Mouse (Mus musculus) heart, adult 2 months (tissue): Measurements from ENCODE around the gene Pde4d. TPM values are rescaled to one million over a fixed set of nuclear protein-coding genes. Genes with fewer than 3 reads are reported as not detected.

ENCODE experiments used
- DNase-seq, 2 experiments: peaks; one replicate each; pipeline ENCODE4 v3.0.0; 2021
- H3K27ac ChIP-seq: fragments of 200-600 bp; 2 replicates; pipeline ENCODE4 v1.8.1; 2022
- H3K27me3 ChIP-seq: fragments of 200-500 bp; 2 replicates; pipeline ENCODE4 v1.6.1; 2012; ENCODE audit warnings: mild to moderate bottlenecking, low read length, inconsistent platforms, mixed read lengths; ENCODE audit not compliant: control insufficient read depth, insufficient read depth
- H3K36me3 ChIP-seq: fragments of 200-500 bp; 2 replicates; pipeline ENCODE4 v1.6.1; 2012; ENCODE audit warnings: low read length, inconsistent platforms; ENCODE audit not compliant: control insufficient read depth, insufficient read depth
- H3K4me1 ChIP-seq: fragments of 200-500 bp; 2 replicates; pipeline ENCODE4 v1.6.1; 2011; ENCODE audit warnings: low read length; ENCODE audit not compliant: control insufficient read depth, insufficient read depth
- H3K4me3 ChIP-seq: fragments of 200-600 bp; 2 replicates; pipeline ENCODE4 v1.8.1; 2022
- H3K79me2 ChIP-seq: fragments of 200-500 bp; replicated peaks from 2 replicates; pipeline ENCODE4 v1.6.1; 2012; ENCODE audit warnings: mild to moderate bottlenecking, inconsistent platforms, low read length, moderate library complexity, mixed read lengths; ENCODE audit not compliant: control insufficient read depth, insufficient read depth
- H3K9ac ChIP-seq: fragments of 200-500 bp; 2 replicates; pipeline ENCODE4 v1.6.1; 2012; ENCODE audit warnings: low read depth, mild to moderate bottlenecking, control low read depth, inconsistent platforms, low read length, mixed read lengths
- CTCF ChIP-seq: fragments of 200-600 bp; IDR thresholded peaks from 2 replicates; pipeline ENCODE4 v1.8.1; 2022; ENCODE audit warnings: antibody characterized with exemption, mild to moderate bottlenecking, moderate library complexity
- EP300 ChIP-seq: fragments of 200-500 bp; IDR thresholded peaks from 2 replicates; pipeline ENCODE4 v1.6.1; 2011; ENCODE audit warnings: low read depth, low read length, control low read depth; ENCODE audit not compliant: insufficient read depth
- POLR2A ChIP-seq: fragments of 200-500 bp; IDR thresholded peaks from 2 replicates; pipeline ENCODE4 v1.6.1; 2011; ENCODE audit warnings: mild to moderate bottlenecking, low read depth, low read length, control low read depth; ENCODE audit not compliant: insufficient read depth
- WGBS: fragments of 180-500 bp; shearing (Covaris S2); methylation state at CpG from one replicate; pipeline ENCODE4 v1.1.7; 2018; 5-methylcytosine and 5-hydroxymethylcytosine counted together
- intact Hi-C: fragments of 180-260 bp; cut with DNase I; formaldehyde crosslinking; loops from one replicate; pipeline ENCODE4 v1.15.1; 2025
- polyA plus RNA-seq: library from polyadenylated mRNA; depleted of rRNA; stranded (reverse); fragments of >200 nt; gene quantifications from 2 replicates; pipeline ENCODE4 v1.2.3, GENCODE M21; 2012
- total RNA-seq, 2 experiments: library from RNA; stranded (reverse); gene quantifications; 2 replicates each; pipeline ENCODE4 v1.2.3; 2021

Gene Pde4d
- total and polyA plus RNA-seq, 3 experiments: 11.5 to 40.1 (median 38.1) TPM

- Histone ChIP-seq H3K4me1 (0 out of 2 replicates have a peak, but pooled peaks cover 1% of the 10 kb centered on the region), H3K27me3 (no peaks in the 10 kb centered on the region), H3K4me3 (peak overlapping the region; percentile 44), H3K36me3 (no peaks in the 10 kb centered on the region), H3K27ac (peak overlapping the region; percentile 47), H3K9ac (peak overlapping the region; percentile 19), H3K79me2 (no peaks in the 10 kb centered on the region)
- no peak for DNase-seq
- no peak for TF ChIP-seq EP300
- peak; percentile 92 for TF ChIP-seq CTCF
- 14% methylated on average over 8 of the region's 8 CpGs for WGBS
- intact Hi-C loops: loop anchor here (1.0 to 2.0 kb wide), 4 partner anchors 114 to 380 kb away; no protein-coding TSS in a partner anchor
These were observed 779.3 kb downstream of the Pde4d start for GRCm38 (mm10) chr13:109228967-109229617.

- H3K79me2 ChIP-seq: no peaks in the 10 kb centered on the region
- H3K27me3 ChIP-seq: no peaks in the 10 kb centered on the region
- H3K4me1 ChIP-seq: 0 out of 2 replicates have a peak, but pooled peaks cover 1% of the 10 kb centered on the region
- peak overlapping the region; percentile 19 for H3K9ac ChIP-seq
- TF ChIP-seq EP300: no peak
- TF ChIP-seq POLR2A: no peak
- TF ChIP-seq CTCF: no peak
- peak in 1 of 2 experiments; percentile 25 for DNase-seq
- H3K36me3 ChIP-seq: no peaks in the 10 kb centered on the region
- peak overlapping the region; percentile 47 for H3K27ac ChIP-seq
- WGBS: 22% methylated on average over 17 of the region's 17 CpGs
- H3K4me3 ChIP-seq: peak overlapping the region; percentile 44
- intact Hi-C loops: loop anchor here (1.0 to 5.0 kb wide), 6 partner anchors 31 to 503 kb away; no protein-coding TSS in a partner anchor
These were observed 780.0 kb downstream of the Pde4d start for GRCm38 (mm10) chr13:109229618-109230334.

DNA sequence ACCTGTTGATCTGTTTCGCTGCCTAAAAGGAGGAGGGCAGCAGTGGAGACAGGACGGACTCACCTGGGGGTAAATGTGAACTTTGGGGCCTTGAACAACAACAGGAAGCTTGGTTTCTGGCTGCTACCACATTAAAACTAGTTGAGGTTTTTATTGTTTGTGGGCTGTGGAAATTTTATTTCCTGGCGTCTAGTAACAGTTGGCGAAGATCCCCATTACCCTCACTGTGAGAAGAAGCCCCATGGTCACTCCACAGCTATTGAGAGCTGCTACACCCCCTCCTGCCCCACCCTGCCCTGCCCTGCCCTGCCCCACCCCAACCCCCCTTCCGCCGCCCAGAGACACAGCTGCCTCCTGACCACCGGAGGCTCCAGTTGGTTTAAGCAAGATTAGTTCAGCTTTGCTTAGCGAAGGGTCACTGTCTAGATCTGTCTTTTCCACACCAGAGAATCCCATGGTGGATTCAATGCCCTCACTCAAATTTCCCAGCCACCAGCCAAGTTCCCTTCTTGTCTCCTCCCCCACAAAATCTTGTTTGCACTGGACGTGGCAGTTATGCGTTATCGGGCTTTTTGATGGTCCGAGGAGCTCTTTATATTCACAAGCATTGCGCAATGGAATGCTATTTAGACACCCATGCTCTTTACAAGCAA, 780.7 kb downstream of the Pde4d start:
- Histone ChIP-seq H3K79me2 (no peaks in the 10 kb centered on the region), H3K4me3 (no peak overlapping the region), H3K4me1 (0 out of 2 replicates have a peak, but pooled peaks cover 1% of the 10 kb centered on the region), H3K27me3 (no peaks in the 10 kb centered on the region), H3K9ac (no peak overlapping the region), H3K27ac (no peak overlapping the region; the same call in 1 of the 2 replicates), H3K36me3 (no peaks in the 10 kb centered on the region)
- DNase-seq: peak in 1 of 2 experiments; percentile 22
- 58% methylated on average over 13 of the region's 13 CpGs for WGBS
- TF ChIP-seq CTCF: no peak
- TF ChIP-seq POLR2A: no peak
- no peak for TF ChIP-seq EP300
- intact Hi-C loops: loop anchor here (1.0 to 5.0 kb wide), 2 partner anchors 30 to 502 kb away; no protein-coding TSS in a partner anchor

DNA sequence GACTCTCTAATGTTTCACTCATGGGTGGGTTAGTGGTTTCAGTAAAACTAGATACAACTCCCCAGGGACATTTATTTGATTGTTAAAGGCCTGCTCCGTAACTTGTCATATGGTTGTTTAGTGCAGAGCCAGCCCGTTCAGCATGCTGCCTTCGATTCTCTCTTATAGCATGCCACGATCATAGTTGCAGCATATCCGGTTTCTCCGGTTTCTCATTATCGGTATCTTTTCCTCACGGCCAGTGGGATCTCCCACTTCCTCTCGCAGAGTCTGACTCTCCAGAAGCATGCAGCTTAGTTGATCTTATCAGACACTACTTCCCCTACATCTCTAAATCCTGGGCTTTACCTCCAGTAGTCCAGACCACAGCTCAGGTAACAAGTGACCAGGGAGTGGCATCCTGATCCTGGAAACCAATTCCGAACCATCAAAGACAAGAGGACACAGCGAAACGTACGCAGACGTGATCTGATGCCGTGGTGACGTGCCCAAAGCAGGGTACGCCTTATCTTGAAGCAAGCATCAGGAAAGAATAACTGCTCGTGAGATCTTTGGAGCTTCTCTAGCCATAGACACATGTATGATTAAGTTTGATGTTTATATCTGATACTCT, 782.2 kb downstream of the Pde4d start:
- peaks cover 4% of the 10 kb centered on the region for H3K4me1 ChIP-seq
- H3K79me2 ChIP-seq: no peaks in the 10 kb centered on the region
- no peak for DNase-seq
- H3K27me3 ChIP-seq: no peaks in the 10 kb centered on the region
- 39% methylated on average over 18 of the region's 18 CpGs for WGBS
- intact Hi-C loops: loop anchor here (5.0 kb wide), 1 partner anchor 500 kb away; no protein-coding TSS in a partner anchor
- H3K36me3 ChIP-seq: no peaks in the 10 kb centered on the region
- no peak overlapping the region for H3K9ac ChIP-seq
- H3K27ac ChIP-seq: no peak overlapping the region
- H3K4me3 ChIP-seq: peak overlapping the region; percentile 8; the same call in 1 of the 2 replicates
- TF ChIP-seq EP300 (no peak), POLR2A (no peak), CTCF (no peak)

DNA sequence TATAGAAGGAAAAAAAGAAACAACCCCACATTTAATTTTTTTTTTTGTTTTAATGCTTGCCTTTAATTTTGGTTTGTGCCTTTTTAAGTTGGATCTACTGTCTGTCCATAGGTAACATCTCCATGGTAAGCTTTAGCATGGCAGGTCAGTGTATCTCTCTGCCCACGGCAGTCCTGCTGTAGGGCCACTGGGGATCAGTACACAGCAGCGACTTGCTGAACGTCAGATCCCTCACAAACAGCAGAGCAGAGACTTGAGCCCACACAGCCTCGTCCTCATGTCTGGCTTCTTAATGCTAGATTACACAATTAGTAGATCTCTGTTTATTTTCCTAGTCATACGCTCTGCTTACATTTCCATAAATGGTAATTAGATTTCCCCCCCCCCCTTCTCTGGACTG, 782.8 kb downstream of the Pde4d start:
- TF ChIP-seq POLR2A (no peak), EP300 (no peak), CTCF (no peak)
- DNase-seq: no peak
- no peak overlapping the region for H3K4me3 ChIP-seq
- H3K79me2 ChIP-seq: no peaks in the 10 kb centered on the region
- WGBS: 65% methylated on average over 5 of the region's 5 CpGs
- H3K36me3 ChIP-seq: no peaks in the 10 kb centered on the region
- intact Hi-C loops: loop anchor here (5.0 kb wide), 1 partner anchor 500 kb away; no protein-coding TSS in a partner anchor
- peaks cover 4% of the 10 kb centered on the region for H3K4me1 ChIP-seq
- H3K9ac ChIP-seq: no peak overlapping the region
- no peaks in the 10 kb centered on the region for H3K27me3 ChIP-seq
- no peak overlapping the region for H3K27ac ChIP-seq
